Mouse (Mus musculus) kidney, adult 2 months (tissue): ENCODE data around the gene Tbc1d15.

Source experiments
- CTCF ChIP-seq: fragments of 200-500 bp; conservative IDR thresholded peaks from 2 replicates; pipeline ENCODE4 v1.5.1; 2011; ENCODE audit warnings: low read depth, mild to moderate bottlenecking, control low read depth, low read length, moderate library complexity, mixed read lengths; ENCODE audit not compliant: insufficient read depth, insufficient read length
- POLR2A ChIP-seq: fragments of 200-500 bp; IDR thresholded peaks from one replicate; pipeline ENCODE4 v1.6.1; 2011; ENCODE audit warnings: low read depth, low read length, control low read depth

- no peak for TF ChIP-seq CTCF
- no peak for TF ChIP-seq POLR2A
Measured at GRCm38 (mm10) chr10:115270612-115271390, 19.5 kb upstream of the Tbc1d15 start.
